8 mouse cellular contexts compared by ENCODE assay signal in genomic region chr3:86141366-86141765, GRCm38 (mm10). TPM values are rescaled to one million over a fixed set of nuclear protein-coding genes. Genes with fewer than 3 reads are reported as not detected.
DNase-seq lines count a peak whose midpoint lies in the region; ATAC-seq and TF ChIP-seq lines count a peak whose summit lies in the region.

No protein-coding gene starts in this region.

- peaks cover 14% of the 10 kb centered on the region for H3K4me1 ChIP-seq in kidney, embryonic 16.5 days (ENCODE audit: insufficient read depth, low read length)
- H3K4me1 ChIP-seq in cortical plate, adult 2 months (ENCODE audit: control insufficient read depth, insufficient read depth, low read length): peaks cover 3% of the 10 kb centered on the region; the same call in 1 of the 2 replicates
- peaks cover 19% of the 10 kb centered on the region for H3K4me1 ChIP-seq in hindbrain, embryonic 13.5 days (replicated peaks)
- peaks cover 12% of the 10 kb centered on the region for H3K4me1 ChIP-seq in lung, embryonic 16.5 days (replicated peaks; ENCODE audit: control insufficient read depth, insufficient read depth, low read length)

- H3K9ac ChIP-seq in kidney, embryonic 16.5 days (replicated peaks; ENCODE audit: low read length): peak overlapping the region; percentile 95
- H3K9ac ChIP-seq in hindbrain, embryonic 13.5 days: peak overlapping the region; percentile 100
- peak overlapping the region; percentile 100 for H3K9ac ChIP-seq in lung, embryonic 16.5 days (ENCODE audit: low read length)

- no peaks in the 10 kb centered on the region for H3K27me3 ChIP-seq in kidney, embryonic 16.5 days (ENCODE audit: insufficient read depth, low read length)
- H3K27me3 ChIP-seq in hindbrain, embryonic 13.5 days: no peaks in the 10 kb centered on the region
- no peaks in the 10 kb centered on the region for H3K27me3 ChIP-seq in lung, embryonic 16.5 days (ENCODE audit: control insufficient read depth, insufficient read depth, low read depth, low read length)

- TF ChIP-seq CTCF in cortical plate, adult 2 months (IDR thresholded peaks at IDR 0.05; ENCODE audit: extremely low read depth, insufficient read depth, low read length): no peak

- no peaks in the 10 kb centered on the region for H3K9me3 ChIP-seq in kidney, embryonic 16.5 days (ENCODE audit: low read length)
- H3K9me3 ChIP-seq in hindbrain, embryonic 13.5 days: no peaks in the 10 kb centered on the region
- H3K9me3 ChIP-seq in lung, embryonic 16.5 days (ENCODE audit: control insufficient read depth, low read length): no peaks in the 10 kb centered on the region

- WGBS in kidney, embryonic 16.5 days: 8% methylated on average over 7 of the region's 7 CpGs
- WGBS in hindbrain, embryonic 13.5 days: 14% methylated on average over 7 of the region's 7 CpGs
- 4% methylated on average over 7 of the region's 7 CpGs for WGBS in lung, embryonic 16.5 days

- H3K4me3 ChIP-seq in kidney, embryonic 16.5 days (ENCODE audit: low read length): peak overlapping the region; percentile 100
- H3K4me3 ChIP-seq in cortical plate, adult 2 months (ENCODE audit: insufficient read depth, low read length): peak overlapping the region; percentile 66
- peak overlapping the region; percentile 96 for H3K4me3 ChIP-seq in hindbrain, embryonic 13.5 days
- peak overlapping the region; percentile 71 for H3K4me3 ChIP-seq in lung, embryonic 16.5 days (ENCODE audit: low read length)

- no peak overlapping the region for H3K27ac ChIP-seq in kidney, embryonic 16.5 days (ENCODE audit: low read length)
- H3K27ac ChIP-seq in cortical plate, adult 2 months (ENCODE audit: insufficient read depth, low read length): no peak overlapping the region
- H3K27ac ChIP-seq in hindbrain, embryonic 13.5 days: no peak overlapping the region
- H3K27ac ChIP-seq in lung, embryonic 16.5 days (ENCODE audit: low read length): peak overlapping the region; percentile 82; the same call in 1 of the 2 replicates

- no peak for TF ChIP-seq POLR2A in cortical plate, adult 2 months (IDR thresholded peaks at IDR 0.05; ENCODE audit: extremely low read depth, insufficient read depth, low read length)

- DNase-seq in kidney, adult 11 months: no peak
- no peak for DNase-seq in urinary bladder, adult 2 months (ENCODE audit: low spot score)
- DNase-seq in urinary bladder, postnatal 25 days (ENCODE audit: low spot score): no peak

- ATAC-seq in kidney, embryonic 16.5 days (ENCODE audit: low FRiP score, low TSS enrichment): no peak
- ATAC-seq in hindbrain, embryonic 13.5 days (ENCODE audit: low FRiP score): no peak
- ATAC-seq in lung, embryonic 16.5 days (ENCODE audit: low read depth): no peak
- ATAC-seq in erythroid progenitor cell, adult 5-6 weeks (replicated peaks; ENCODE audit: low FRiP score, poor library complexity, severe bottlenecking): no peak

- H3K4me2 ChIP-seq in kidney, embryonic 16.5 days (replicated peaks; ENCODE audit: low read depth, low read length): peak overlapping the region; percentile 62
- peak overlapping the region; percentile 82 for H3K4me2 ChIP-seq in hindbrain, embryonic 13.5 days
- peak overlapping the region; percentile 78 for H3K4me2 ChIP-seq in lung, embryonic 16.5 days (ENCODE audit: low read depth, low read length)

- peaks cover 46% of the 10 kb centered on the region for H3K36me3 ChIP-seq in kidney, embryonic 16.5 days (ENCODE audit: insufficient read depth, low read length)
- peaks cover 45% of the 10 kb centered on the region for H3K36me3 ChIP-seq in hindbrain, embryonic 13.5 days
- H3K36me3 ChIP-seq in lung, embryonic 16.5 days (ENCODE audit: control insufficient read depth, insufficient read depth, low read length): peaks cover 26% of the 10 kb centered on the region

RNA-seq across cellular contexts. Expression of gene Rps3a1, which starts 1.1 kb away (rescaled TPM):
- polyA plus RNA-seq in kidney, embryonic 16.5 days (2015; fragmentation: Nextera tagmentation; extraction: Ambion mirVana): 1,116 and 1,127 TPM in 2 replicates
- 661 and 697 TPM in 2 replicates for polyA plus RNA-seq in cortical plate, adult 2 months (2012; rRNA removed)
- 711 and 729 TPM in 2 replicates for polyA plus RNA-seq in hindbrain, embryonic 13.5 days (2015; fragmentation: Nextera tagmentation; extraction: Ambion mirVana)
- 1,246 and 1,285 TPM in 2 replicates for polyA plus RNA-seq in lung, embryonic 16.5 days (2015; fragmentation: Nextera tagmentation; extraction: Ambion mirVana)
- polyA plus RNA-seq in urinary bladder, adult 2 months (2012; rRNA removed): 2,026 and 2,254 TPM in 2 replicates
- total RNA-seq in erythroid progenitor cell, adult 5-6 weeks (2015; ENCODE audit: low replicate concordance): 1,143 and 1,236 TPM in 2 replicates
- 1,103 and 1,193 TPM in 2 replicates for total RNA-seq in erythroid progenitor cell, adult 5-6 weeks (2017; ENCODE audit: low replicate concordance)
